Mouse (Mus musculus): ENCODE data around the gene Spef1. TPM values are rescaled to one million over a fixed set of nuclear protein-coding genes. Genes with fewer than 3 reads are reported as not detected.

The Spef1 gene
- total and polyA plus RNA-seq, 2 experiments from 2014 or later, result 0.97 to 5.2 TPM

- Histone ChIP-seq H3K27ac (ENCODE audit: low read depth) (no peak overlapping the region; the same call in 1 of the 2 replicates), H3K4me1 (ENCODE audit: control insufficient read depth, insufficient read depth) (peaks cover 15% of the 10 kb centered on the region), H3K9ac (replicated peaks; ENCODE audit: low read depth, low read length) (no peak overlapping the region), H3K4me3 (ENCODE audit: low read depth, low read length) (no peak overlapping the region), H3K9me3 (replicated peaks; ENCODE audit: control insufficient read depth, low read length) (no peaks in the 10 kb centered on the region), H3K4me2 (ENCODE audit: low read depth, low read length) (no peak overlapping the region), H3K27me3 (ENCODE audit: control insufficient read depth, insufficient read depth, low read length) (0 out of 2 replicates have a peak, but pooled peaks cover 5% of the 10 kb centered on the region), H3K36me3 (replicated peaks; ENCODE audit: control insufficient read depth, insufficient read depth, low read length) (no peaks in the 10 kb centered on the region)
- TF ChIP-seq CTCF (IDR thresholded peaks at IDR 0.05; ENCODE audit: low read depth), result no peak
- no peak for TF ChIP-seq EP300 (IDR thresholded peaks at IDR 0.05; ENCODE audit: low read depth)
- no peak for ATAC-seq (ENCODE audit: insufficient read depth, low read depth)
- WGBS, result 62% methylated on average over 10 of the region's 10 CpGs
- DNase-seq (ENCODE audit: low spot score), result no peak
These were observed 54.8 kb downstream of the Spef1 start for GRCm38 (mm10) chr2:131132111-131132888.

- DNase-seq (ENCODE audit: low spot score) (no peak), ATAC-seq (ENCODE audit: insufficient read depth, low read depth) (no peak)
- no peak overlapping the region for H3K4me3 ChIP-seq (ENCODE audit: low read depth, low read length)
- H3K27ac ChIP-seq (ENCODE audit: low read depth), result no peak overlapping the region
- no peaks in the 10 kb centered on the region for H3K9me3 ChIP-seq (replicated peaks; ENCODE audit: control insufficient read depth, low read length)
- no peak for TF ChIP-seq CTCF (IDR thresholded peaks at IDR 0.05; ENCODE audit: low read depth)
- WGBS, result 92% methylated on average over 2 of the region's 2 CpGs
- H3K27me3 ChIP-seq (ENCODE audit: control insufficient read depth, insufficient read depth, low read length), result 0 out of 2 replicates have a peak, but pooled peaks cover 5% of the 10 kb centered on the region
- H3K9ac ChIP-seq (replicated peaks; ENCODE audit: low read depth, low read length), result no peak overlapping the region
- H3K4me2 ChIP-seq (ENCODE audit: low read depth, low read length), result no peak overlapping the region
- peaks cover 13% of the 10 kb centered on the region for H3K4me1 ChIP-seq (ENCODE audit: control insufficient read depth, insufficient read depth)
- no peaks in the 10 kb centered on the region for H3K36me3 ChIP-seq (replicated peaks; ENCODE audit: control insufficient read depth, insufficient read depth, low read length)
These were observed 56.2 kb downstream of the Spef1 start for GRCm38 (mm10) chr2:131130849-131131248.

GRCm38 (mm10) chr2:131129836-131130235 lies 57.2 kb downstream of the Spef1 start:
- TF ChIP-seq CTCF (IDR thresholded peaks at IDR 0.05; ENCODE audit: low read depth), result no peak
- TF ChIP-seq EP300 (IDR thresholded peaks at IDR 0.05; ENCODE audit: low read depth), result no peak
- H3K9ac ChIP-seq (replicated peaks; ENCODE audit: low read depth, low read length), result no peak overlapping the region
- H3K4me3 ChIP-seq (ENCODE audit: low read depth, low read length), result no peak overlapping the region
- 0 out of 2 replicates have a peak, but pooled peaks cover 5% of the 10 kb centered on the region for H3K27me3 ChIP-seq (ENCODE audit: control insufficient read depth, insufficient read depth, low read length)
- H3K27ac ChIP-seq (ENCODE audit: low read depth), result peak overlapping the region; percentile 49
- DNase-seq (ENCODE audit: low spot score), result no peak
- 53% methylated on average over 5 of the region's 5 CpGs for WGBS
- H3K9me3 ChIP-seq (replicated peaks; ENCODE audit: control insufficient read depth, low read length), result no peaks in the 10 kb centered on the region
- peak overlapping the region; percentile 69 for H3K4me2 ChIP-seq (ENCODE audit: low read depth, low read length)
- no peaks in the 10 kb centered on the region for H3K36me3 ChIP-seq (replicated peaks; ENCODE audit: control insufficient read depth, insufficient read depth, low read length)
- ATAC-seq (ENCODE audit: insufficient read depth, low read depth), result no peak
- peaks cover 8% of the 10 kb centered on the region; the same call in 1 of the 2 replicates for H3K4me1 ChIP-seq (ENCODE audit: control insufficient read depth, insufficient read depth)

GRCm38 (mm10) chr2:131128636-131129157 lies 58.4 kb downstream of the Spef1 start:
- Histone ChIP-seq H3K4me3 (ENCODE audit: low read depth, low read length) (peak overlapping the region; percentile 60), H3K4me1 (ENCODE audit: control insufficient read depth, insufficient read depth) (peaks cover 5% of the 10 kb centered on the region; the same call in 1 of the 2 replicates), H3K9ac (replicated peaks; ENCODE audit: low read depth, low read length) (peak overlapping the region; percentile 76; the same call in 1 of the 2 replicates), H3K27me3 (ENCODE audit: control insufficient read depth, insufficient read depth, low read length) (0 out of 2 replicates have a peak, but pooled peaks cover 5% of the 10 kb centered on the region), H3K27ac (ENCODE audit: low read depth) (peak overlapping the region; percentile 75), H3K36me3 (replicated peaks; ENCODE audit: control insufficient read depth, insufficient read depth, low read length) (no peaks in the 10 kb centered on the region), H3K9me3 (replicated peaks; ENCODE audit: control insufficient read depth, low read length) (no peaks in the 10 kb centered on the region), H3K4me2 (ENCODE audit: low read depth, low read length) (peak overlapping the region; percentile 69)
- ATAC-seq (ENCODE audit: insufficient read depth, low read depth), result no peak
- TF ChIP-seq CTCF (IDR thresholded peaks at IDR 0.05; ENCODE audit: low read depth) (no peak), EP300 (IDR thresholded peaks at IDR 0.05; ENCODE audit: low read depth) (no peak)
- WGBS, result 60% methylated on average over 3 of the region's 3 CpGs
- no peak for DNase-seq (ENCODE audit: low spot score)

GRCm38 (mm10) chr2:131128211-131128610 lies 58.9 kb downstream of the Spef1 start:
- no peak for DNase-seq (ENCODE audit: low spot score)
- Histone ChIP-seq H3K4me1 (ENCODE audit: control insufficient read depth, insufficient read depth) (peaks cover 5% of the 10 kb centered on the region; the same call in 1 of the 2 replicates), H3K9ac (replicated peaks; ENCODE audit: low read depth, low read length) (peak overlapping the region; percentile 76; the same call in 1 of the 2 replicates), H3K4me2 (ENCODE audit: low read depth, low read length) (peak overlapping the region; percentile 69), H3K27me3 (ENCODE audit: control insufficient read depth, insufficient read depth, low read length) (0 out of 2 replicates have a peak, but pooled peaks cover 5% of the 10 kb centered on the region), H3K36me3 (replicated peaks; ENCODE audit: control insufficient read depth, insufficient read depth, low read length) (no peaks in the 10 kb centered on the region), H3K27ac (ENCODE audit: low read depth) (peak overlapping the region; percentile 75), H3K9me3 (replicated peaks; ENCODE audit: control insufficient read depth, low read length) (no peaks in the 10 kb centered on the region), H3K4me3 (ENCODE audit: low read depth, low read length) (peak overlapping the region; percentile 60)
- ATAC-seq (ENCODE audit: insufficient read depth, low read depth), result no peak
- TF ChIP-seq CTCF (IDR thresholded peaks at IDR 0.05; ENCODE audit: low read depth), result no peak
- no peak for TF ChIP-seq EP300 (IDR thresholded peaks at IDR 0.05; ENCODE audit: low read depth)
- 61% methylated on average over 5 of the region's 5 CpGs for WGBS
